Mouse (Mus musculus) ES-E14 (cell line): ENCODE data around the gene Ucp1.

ENCODE experiments used
- CHD2 ChIP-seq: IDR thresholded peaks from 2 replicates; pipeline ENCODE4 v1.6.1; 2014; ENCODE audit warnings: mild to moderate bottlenecking, low read depth, low read length, inconsistent platforms
- HCFC1 ChIP-seq: IDR thresholded peaks from 2 replicates; pipeline ENCODE4 v1.6.1; 2012; ENCODE audit warnings: low read length, inconsistent platforms, borderline replicate concordance; ENCODE audit not compliant: insufficient read depth
- MAFK ChIP-seq: IDR thresholded peaks from 2 replicates; pipeline ENCODE4 v1.6.1; 2014; ENCODE audit warnings: mild to moderate bottlenecking, low read depth, low read length, inconsistent platforms; ENCODE audit not compliant: insufficient read depth
- ZC3H11A ChIP-seq: IDR thresholded peaks from 2 replicates; pipeline ENCODE4 v1.6.1; 2012; ENCODE audit warnings: low read depth, mild to moderate bottlenecking, inconsistent platforms, low read length, borderline replicate concordance
- ZNF384 ChIP-seq: IDR thresholded peaks from 2 replicates; pipeline ENCODE4 v1.6.1; 2012; ENCODE audit warnings: low read depth, low read length, inconsistent platforms

DNA sequence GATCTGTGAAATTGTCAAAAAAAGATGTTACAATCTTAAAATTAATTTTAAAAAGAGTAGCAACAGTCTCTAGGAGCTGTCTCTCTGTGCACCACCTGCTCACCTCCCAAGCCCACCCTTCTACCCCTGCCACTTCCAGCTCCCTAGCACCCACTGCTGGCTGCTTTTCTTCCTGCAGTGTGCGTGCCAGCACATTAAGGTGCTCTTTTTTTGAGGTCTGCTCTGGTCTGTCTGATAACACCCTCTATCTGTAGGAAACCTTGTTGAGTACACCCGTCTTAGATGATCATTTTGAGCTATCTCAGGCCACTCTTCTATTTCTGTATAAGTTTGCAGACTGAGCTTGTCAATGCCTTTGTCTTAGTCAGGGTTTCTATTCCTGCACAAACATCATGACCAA, 32.9 kb downstream of the Ucp1 start:
- TF ChIP-seq MAFK (no peak), CHD2 (no peak), ZC3H11A (peak; percentile 71; the same call in 1 of the 2 replicates), HCFC1 (no peak), ZNF384 (no peak)
